Mouse (Mus musculus): ENCODE measurements around the gene Rbfox2. TPM values are rescaled to one million over a fixed set of nuclear protein-coding genes. Genes with fewer than 3 reads are reported as not detected.

The Rbfox2 gene
- polyA plus RNA-seq, 1 experiment, result 34.7 TPM

DNA sequence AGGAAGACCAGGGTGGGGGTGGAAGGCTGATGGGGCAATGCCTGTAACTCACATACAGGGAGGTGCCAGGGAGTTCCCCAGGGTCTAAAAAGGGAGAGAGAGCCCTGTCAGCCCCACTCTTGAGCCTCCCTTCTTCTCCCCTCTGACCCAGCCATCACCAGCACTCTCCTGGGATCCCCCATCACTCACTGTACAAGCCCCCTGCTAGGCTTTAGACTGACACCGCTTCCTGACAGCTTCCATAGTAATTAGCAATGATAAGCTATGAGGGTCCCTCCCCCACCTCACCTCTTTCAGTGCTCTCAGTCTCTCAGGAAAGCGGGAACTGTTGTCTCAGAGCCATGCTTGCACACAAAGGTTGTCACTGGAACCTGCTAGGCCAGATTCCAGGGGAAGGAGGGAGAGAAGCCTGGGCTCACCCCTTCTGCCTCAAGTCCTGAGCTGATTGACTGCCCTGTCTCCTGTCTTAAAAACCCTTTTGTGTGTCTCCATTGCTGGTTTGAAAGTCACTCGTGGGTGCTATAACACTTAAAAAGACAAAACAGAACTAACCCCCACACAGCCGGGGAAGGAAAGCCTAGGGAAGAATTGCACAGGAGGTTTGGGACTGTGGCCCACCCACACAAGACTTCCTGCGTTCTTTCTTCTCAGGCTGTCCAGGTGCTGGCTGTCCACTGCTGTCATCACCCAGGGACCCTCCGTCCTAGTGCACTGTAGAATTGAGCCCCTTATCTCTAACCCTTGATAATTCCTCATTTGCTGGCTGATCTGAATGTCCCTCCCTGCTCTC, 250.6 kb downstream of the Rbfox2 start:
- H3K4me1 ChIP-seq (ENCODE audit: control insufficient read depth, insufficient read depth, insufficient read length, low read length), result peaks cover 16% of the 10 kb centered on the region; the same call in 1 of the 2 replicates
- WGBS, result 49% methylated on average over 6 of the region's 6 CpGs
- H3K36me3 ChIP-seq (ENCODE audit: control insufficient read depth, insufficient read depth, low read length), result no peaks in the 10 kb centered on the region
- no peak for TF ChIP-seq CTCF (IDR thresholded peaks at IDR 0.05; ENCODE audit: extremely low read depth, insufficient read length, insufficient replicate concordance, low read depth, low read length)
- TF ChIP-seq POLR2A (IDR thresholded peaks at IDR 0.05; ENCODE audit: low read depth, low read length), result no peak
- H3K27ac ChIP-seq (ENCODE audit: insufficient read depth, low read depth, low read length), result no peak overlapping the region
- H3K4me3 ChIP-seq (ENCODE audit: low read depth, low read length), result no peak overlapping the region
- H3K27me3 ChIP-seq (ENCODE audit: control insufficient read depth, insufficient read depth, low read length), result no peaks in the 10 kb centered on the region

DNA sequence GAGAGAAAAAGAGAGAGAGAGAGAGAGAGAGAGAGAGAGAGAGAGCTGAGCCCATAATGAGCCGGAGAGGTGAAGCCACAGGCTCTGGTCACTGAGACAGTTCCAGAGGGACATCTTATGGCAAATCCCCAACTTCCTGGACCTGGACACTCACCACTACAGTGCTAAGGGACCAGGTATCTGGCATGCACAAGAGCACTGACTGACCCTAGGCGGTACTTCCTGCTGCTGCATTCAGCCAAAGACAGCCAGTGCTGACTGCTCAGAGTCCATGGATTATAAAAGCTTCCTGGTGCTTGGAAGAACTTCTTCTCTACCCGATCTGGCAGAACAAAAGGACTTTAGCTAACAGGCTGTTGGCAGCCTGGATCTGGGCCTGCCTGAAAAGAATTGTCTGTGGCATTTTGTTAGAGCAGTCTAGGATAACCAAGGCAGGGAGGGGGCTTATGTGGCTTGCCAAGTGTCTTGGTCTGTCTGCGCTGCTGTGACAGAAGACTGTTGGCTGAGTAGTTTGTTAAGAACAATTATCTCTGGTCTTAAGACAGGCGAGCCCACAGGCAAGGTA, 252.1 kb downstream of the Rbfox2 start:
- Histone ChIP-seq H3K27me3 (ENCODE audit: control insufficient read depth, insufficient read depth, low read length) (no peaks in the 10 kb centered on the region), H3K27ac (ENCODE audit: insufficient read depth, low read depth, low read length) (peak overlapping the region; percentile 71), H3K36me3 (ENCODE audit: control insufficient read depth, insufficient read depth, low read length) (no peaks in the 10 kb centered on the region), H3K4me1 (ENCODE audit: control insufficient read depth, insufficient read depth, insufficient read length, low read length) (peaks cover 16% of the 10 kb centered on the region; the same call in 1 of the 2 replicates), H3K4me3 (ENCODE audit: low read depth, low read length) (no peak overlapping the region)
- TF ChIP-seq POLR2A (IDR thresholded peaks at IDR 0.05; ENCODE audit: low read depth, low read length), result no peak
- TF ChIP-seq CTCF (IDR thresholded peaks at IDR 0.05; ENCODE audit: extremely low read depth, insufficient read length, insufficient replicate concordance, low read depth, low read length), result no peak
- WGBS, result 45% methylated on average over 5 of the region's 5 CpGs

DNA sequence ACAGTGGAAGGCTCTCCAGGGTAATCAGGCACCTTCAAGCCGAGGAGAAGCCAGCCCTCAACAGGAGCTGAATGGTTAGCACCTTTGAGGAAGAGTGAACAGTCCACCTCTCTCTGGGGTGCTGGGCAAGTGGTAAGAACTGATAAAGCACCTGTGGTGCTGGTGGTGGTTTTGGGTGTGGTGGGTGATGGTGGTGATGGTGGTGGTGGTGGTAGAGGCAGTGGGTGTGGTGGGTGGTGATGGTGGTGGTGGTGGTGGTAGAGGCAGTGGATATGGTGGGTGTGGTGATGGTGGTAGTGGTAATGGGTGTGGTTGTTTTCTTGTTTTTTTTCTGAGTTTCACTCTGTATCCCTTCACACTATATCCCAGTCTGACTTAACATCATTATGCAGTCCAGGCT, 253.8 kb downstream of the Rbfox2 start:
- no peaks in the 10 kb centered on the region for H3K27me3 ChIP-seq (ENCODE audit: control insufficient read depth, insufficient read depth, low read length)
- WGBS, result 83% methylated on average over 1 of the region's 1 CpGs

DNA sequence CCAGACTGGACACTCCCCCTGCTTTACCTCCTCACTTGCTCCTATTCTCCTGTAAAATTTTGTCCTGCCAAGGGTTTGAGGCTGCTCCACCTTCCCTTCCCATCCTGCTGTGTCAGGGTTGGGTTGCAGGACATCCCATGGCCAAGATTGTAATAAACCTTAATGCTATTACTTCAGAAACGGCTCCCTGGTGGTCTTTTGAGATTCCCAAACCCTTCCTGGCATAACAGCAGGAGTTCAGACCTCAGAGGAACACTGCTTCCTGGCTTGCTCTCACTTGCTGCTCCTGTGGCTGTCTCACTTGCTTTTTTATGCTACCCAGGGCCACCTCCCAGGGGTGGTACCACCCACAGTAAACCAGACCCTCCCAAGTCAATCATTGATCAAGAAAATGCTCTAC, 254.6 kb downstream of the Rbfox2 start:
- Histone ChIP-seq H3K4me3 (ENCODE audit: low read depth, low read length) (no peak overlapping the region), H3K36me3 (ENCODE audit: control insufficient read depth, insufficient read depth, low read length) (no peaks in the 10 kb centered on the region), H3K27me3 (ENCODE audit: control insufficient read depth, insufficient read depth, low read length) (no peaks in the 10 kb centered on the region), H3K4me1 (ENCODE audit: control insufficient read depth, insufficient read depth, insufficient read length, low read length) (peaks cover 11% of the 10 kb centered on the region; the same call in 1 of the 2 replicates), H3K27ac (ENCODE audit: insufficient read depth, low read depth, low read length) (no peak overlapping the region)
- WGBS, result 26% methylated on average over 1 of the region's 1 CpGs
- TF ChIP-seq POLR2A (IDR thresholded peaks at IDR 0.05; ENCODE audit: low read depth, low read length) (no peak), CTCF (IDR thresholded peaks at IDR 0.05; ENCODE audit: extremely low read depth, insufficient read length, insufficient replicate concordance, low read depth, low read length) (no peak)

More for the DNA sequence above, 253.8 kb downstream of the Rbfox2 start:
- H3K27ac ChIP-seq (ENCODE audit: insufficient read depth, low read depth, low read length), result no peak overlapping the region
- H3K4me3 ChIP-seq (ENCODE audit: low read depth, low read length), result no peak overlapping the region
- no peaks in the 10 kb centered on the region for H3K36me3 ChIP-seq (ENCODE audit: control insufficient read depth, insufficient read depth, low read length)
- TF ChIP-seq POLR2A (IDR thresholded peaks at IDR 0.05; ENCODE audit: low read depth, low read length) (no peak), CTCF (IDR thresholded peaks at IDR 0.05; ENCODE audit: extremely low read depth, insufficient read length, insufficient replicate concordance, low read depth, low read length) (no peak)
- peaks cover 15% of the 10 kb centered on the region; the same call in 1 of the 2 replicates for H3K4me1 ChIP-seq (ENCODE audit: control insufficient read depth, insufficient read depth, insufficient read length, low read length)

DNA sequence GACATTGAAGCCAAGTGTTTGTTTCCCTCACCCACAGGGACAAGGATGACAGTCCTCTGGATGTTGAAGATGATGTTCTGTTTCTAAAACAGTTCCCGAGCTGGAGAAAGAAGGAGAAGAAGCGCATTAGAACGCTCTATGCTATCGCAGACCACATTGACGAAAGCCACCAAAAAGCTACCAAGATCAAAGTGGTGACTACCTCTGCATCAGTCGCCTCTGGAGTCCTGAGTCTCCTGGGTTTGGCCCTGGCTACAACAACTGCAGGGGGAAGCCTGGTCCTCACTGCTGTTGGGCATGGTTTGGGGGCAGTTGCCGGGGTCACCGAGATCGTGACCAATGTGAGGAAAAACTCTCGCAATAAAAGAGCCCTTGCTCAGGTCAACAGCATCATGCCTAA, 256.2 kb downstream of the Rbfox2 start, which contains the start of gene Mb:
Gene Mb, minus strand, starts transcription at position 101 of the 400 bp plus-strand sequence.
- no peaks in the 10 kb centered on the region for H3K27me3 ChIP-seq (ENCODE audit: control insufficient read depth, insufficient read depth, low read length)
- H3K4me1 ChIP-seq (ENCODE audit: control insufficient read depth, insufficient read depth, insufficient read length, low read length), result peaks cover 11% of the 10 kb centered on the region; the same call in 1 of the 2 replicates
- H3K27ac ChIP-seq (ENCODE audit: insufficient read depth, low read depth, low read length), result no peak within 1 kb of the TSS
- no peaks in the 10 kb centered on the region for H3K36me3 ChIP-seq (ENCODE audit: control insufficient read depth, insufficient read depth, low read length)
- no peak for TF ChIP-seq POLR2A (IDR thresholded peaks at IDR 0.05; ENCODE audit: low read depth, low read length)
- no peak for TF ChIP-seq CTCF (IDR thresholded peaks at IDR 0.05; ENCODE audit: extremely low read depth, insufficient read length, insufficient replicate concordance, low read depth, low read length)
- H3K4me3 ChIP-seq (ENCODE audit: low read depth, low read length), result no peak within 1 kb of the TSS
- WGBS, result 94% methylated on average over 10 of the region's 10 CpGs

DNA sequence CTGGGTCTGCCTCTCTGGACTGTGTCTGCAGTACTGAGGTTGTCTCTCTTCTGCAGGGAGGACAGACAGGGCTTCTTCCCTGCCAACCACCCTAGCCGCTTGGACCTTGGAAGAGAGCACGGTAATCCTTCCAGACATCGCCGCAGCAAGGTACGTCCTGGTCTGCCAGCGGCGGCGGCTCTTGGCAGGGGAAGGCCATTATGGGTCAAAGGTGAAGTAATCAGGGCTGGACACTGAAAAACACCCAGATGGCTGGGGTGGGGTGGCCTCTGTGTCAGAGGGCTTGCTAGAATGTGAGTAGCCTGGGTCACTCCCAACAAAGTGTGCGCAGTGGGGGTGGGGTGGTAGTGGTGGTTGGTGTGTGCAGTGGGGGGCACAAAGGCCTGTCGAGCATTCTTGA, 261.2 kb downstream of the Rbfox2 start:
- Histone ChIP-seq H3K36me3 (ENCODE audit: control insufficient read depth, insufficient read depth, low read length) (no peaks in the 10 kb centered on the region), H3K27me3 (ENCODE audit: control insufficient read depth, insufficient read depth, low read length) (no peaks in the 10 kb centered on the region), H3K4me3 (ENCODE audit: low read depth, low read length) (no peak overlapping the region), H3K27ac (ENCODE audit: insufficient read depth, low read depth, low read length) (no peak overlapping the region), H3K4me1 (ENCODE audit: control insufficient read depth, insufficient read depth, insufficient read length, low read length) (peaks cover 3% of the 10 kb centered on the region; the same call in 1 of the 2 replicates)
- TF ChIP-seq CTCF (IDR thresholded peaks at IDR 0.05; ENCODE audit: extremely low read depth, insufficient read length, insufficient replicate concordance, low read depth, low read length), result no peak
- TF ChIP-seq POLR2A (IDR thresholded peaks at IDR 0.05; ENCODE audit: low read depth, low read length), result no peak
- 36% methylated on average over 10 of the region's 10 CpGs for WGBS

Measured in small intestine, adult 2 months (tissue).